In the genomic region with DNA sequence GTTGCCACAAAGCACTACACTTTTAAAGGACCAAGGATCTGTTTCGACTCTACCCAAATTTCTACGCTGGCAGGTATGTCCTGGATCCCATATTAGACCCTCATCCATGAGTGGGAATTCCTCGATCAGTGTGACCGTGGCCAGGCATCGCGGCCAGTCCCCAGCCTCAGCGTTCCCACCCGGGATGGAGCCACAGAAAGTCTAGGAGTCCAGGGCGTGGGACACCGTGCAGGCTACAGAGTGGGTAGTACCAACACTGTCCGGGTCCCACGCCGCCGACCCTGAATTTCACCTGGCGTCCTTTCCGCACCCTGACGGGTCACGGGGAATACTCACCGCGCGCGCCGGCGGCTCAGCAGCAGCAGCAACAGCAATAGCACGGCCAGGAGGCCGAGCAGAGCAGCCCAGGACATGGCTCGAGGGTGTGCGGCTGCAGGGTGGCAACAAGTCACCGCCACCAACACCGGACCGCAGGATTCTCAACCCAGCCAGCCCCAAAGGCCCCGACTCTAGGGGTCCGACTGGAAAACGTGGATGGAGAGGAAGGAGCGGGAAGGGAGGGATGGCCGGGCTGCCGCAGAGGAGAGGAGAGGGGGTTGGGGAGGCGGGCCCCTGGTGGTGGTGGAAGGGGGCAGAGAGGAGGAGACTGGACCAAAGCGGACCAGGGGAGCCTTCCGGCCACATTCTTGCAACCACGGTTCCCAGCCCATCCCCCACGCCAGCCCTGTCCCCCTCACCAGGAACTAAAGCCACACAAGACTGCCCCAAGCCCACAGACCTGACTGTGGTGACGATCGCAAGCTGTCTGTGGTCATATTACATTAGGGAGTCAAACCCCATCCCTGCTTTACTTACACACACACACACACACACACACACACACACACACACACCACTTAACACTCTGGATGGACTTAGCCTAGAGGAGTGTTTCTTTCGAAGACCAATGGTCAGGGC, we compare ENCODE assay signal across 8 mouse cellular contexts. TPM values are rescaled to one million over a fixed set of nuclear protein-coding genes. Genes with fewer than 3 reads are reported as not detected.
DNase-seq lines count a peak whose midpoint lies in the region; ATAC-seq and TF ChIP-seq lines count a peak whose summit lies in the region.

Gene Ptgis, minus strand, starts transcription at position 597 of the 957 bp plus-strand sequence.

- ATAC-seq in intestine, embryonic 14.5 days (replicated peaks; ENCODE audit: low FRiP score, low TSS enrichment, low read depth) = peak; percentile 40

- peak; percentile 62 for DNase-seq in adrenal gland, adult 2 months
- DNase-seq in gastrocnemius, postnatal 25 days = peak; percentile 27
- DNase-seq in intestine, embryonic 14.5 days (ENCODE audit: low spot score) = peak; percentile 71
- peak; percentile 68 for DNase-seq in mesoderm, embryonic 11.5 days (ENCODE audit: low read depth, low spot score)
- no peak for DNase-seq in c-Kit-positive CD71-positive TER-119-positive erythroid progenitor cells, embryonic 14.5 days (ENCODE audit: low spot score)
- DNase-seq in right cerebral cortex, adult 18-20 months = no peak
- DNase-seq in layer of hippocampus, adult 9-11 months = no peak

- no peaks in the 10 kb centered on the region for H3K36me3 ChIP-seq in ES-Bruce4 (ENCODE audit: control insufficient read depth, insufficient read depth, low read length, poor library complexity, severe bottlenecking)
- H3K36me3 ChIP-seq in intestine, embryonic 14.5 days (ENCODE audit: control insufficient read depth, insufficient read depth, low read length) = no peaks in the 10 kb centered on the region

- H3K4me3 ChIP-seq in ES-Bruce4 (ENCODE audit: low read depth, low read length) = peak within 1 kb of the TSS; percentile 59
- peak within 1 kb of the TSS; percentile 49 for H3K4me3 ChIP-seq in intestine, embryonic 14.5 days (ENCODE audit: low read depth, low read length)

- H3K9me3 ChIP-seq in ES-Bruce4 (replicated peaks; ENCODE audit: control insufficient read depth, insufficient read depth, low read length, poor library complexity, severe bottlenecking) = no peaks in the 10 kb centered on the region
- H3K9me3 ChIP-seq in intestine, embryonic 14.5 days (ENCODE audit: control insufficient read depth, low read length) = no peaks in the 10 kb centered on the region

- peak within 1 kb of the TSS; percentile 58 for H3K9ac ChIP-seq in ES-Bruce4 (ENCODE audit: low read depth, poor library complexity, severe bottlenecking)
- peak within 1 kb of the TSS; percentile 47 for H3K9ac ChIP-seq in intestine, embryonic 14.5 days (ENCODE audit: low read length)

- 3% methylated on average over 43 of the region's 45 CpGs for WGBS in intestine, embryonic 14.5 days

- TF ChIP-seq CTCF in ES-Bruce4 (IDR thresholded peaks at IDR 0.05; ENCODE audit: low read depth, low read length) = no peak

- TF ChIP-seq EP300 in ES-Bruce4 (IDR thresholded peaks at IDR 0.05; ENCODE audit: insufficient read depth, low read depth, low read length) = no peak

- no peak within 1 kb of the TSS for H3K27ac ChIP-seq in ES-Bruce4 (ENCODE audit: insufficient read depth, low read length)
- 0 out of 2 replicates have a peak within 1 kb of the TSS, but pooled peaks have one; percentile 14 for H3K27ac ChIP-seq in intestine, embryonic 14.5 days (ENCODE audit: low read depth)

- peak within 1 kb of the TSS; percentile 84 for H3K4me2 ChIP-seq in intestine, embryonic 14.5 days (ENCODE audit: low read length)

- no peak for TF ChIP-seq POLR2A in ES-Bruce4 (IDR thresholded peaks at IDR 0.05; ENCODE audit: insufficient read depth, low read length)

- H3K27me3 ChIP-seq in ES-Bruce4 (ENCODE audit: control insufficient read depth, insufficient read depth, low read length, poor library complexity, severe bottlenecking) = no peaks in the 10 kb centered on the region
- H3K27me3 ChIP-seq in intestine, embryonic 14.5 days (replicated peaks; ENCODE audit: control insufficient read depth, insufficient read depth, low read length) = no peaks in the 10 kb centered on the region

- H3K4me1 ChIP-seq in ES-Bruce4 (ENCODE audit: control insufficient read depth, insufficient read depth, low read length) = peaks cover 2% of the 10 kb centered on the region
- H3K4me1 ChIP-seq in intestine, embryonic 14.5 days (replicated peaks; ENCODE audit: control insufficient read depth, insufficient read depth, low read length) = peaks cover 9% of the 10 kb centered on the region; the same call in 1 of the 2 replicates

RNA-seq across cellular contexts. Expression of gene Ptgis, which starts in this region (rescaled TPM):
- 6.8 and 11.0 TPM in 2 replicates for polyA plus RNA-seq in ES-Bruce4 (2011; ENCODE audit: insufficient read depth, insufficient read length, low read depth, missing spikeins)
- total RNA-seq in adrenal gland, adult 2 months (2021) = 10 to 100 TPM; 17.3 to 37.2 TPM
- polyA plus RNA-seq in adrenal gland, adult 2 months (2012; rRNA removed) = 65.3 and 74.3 TPM in 2 replicates
- 1 to 10 TPM; 4.2 to 5.5 TPM for total RNA-seq in gastrocnemius, postnatal 25 days (2021)
- 15.1 and 17.3 TPM in 2 replicates for polyA plus RNA-seq in intestine, embryonic 14.5 days (2014; fragmentation: Nextera tagmentation; extraction: Ambion mirVana)

Comparison
In these comparisons a context has a peak if more than half of its experiments do, and no peak if none do; other contexts are left out.
1. DNase-seq: peak in adrenal gland, adult 2 months (single experiment), gastrocnemius, postnatal 25 days (single experiment), intestine, embryonic 14.5 days (single experiment) and mesoderm, embryonic 11.5 days (single experiment); none in c-Kit-positive CD71-positive TER-119-positive erythroid progenitor cells, embryonic 14.5 days (single experiment), right cerebral cortex, adult 18-20 months (single experiment) and layer of hippocampus, adult 9-11 months (single experiment).